Mouse (Mus musculus) frontal cortex, postnatal 10 days (tissue): ENCODE data around the gene Spdef.

Source experiments
- DNase-seq, 2 experiments: peaks; one replicate each; pipeline ENCODE4 v3.0.0; 2022; ENCODE audit warnings: low spot score in 2 of 2, mixed read lengths in 1 of 2

Spdef gene

GRCm38 (mm10) chr17:27678924-27679813 lies 49.6 kb downstream of the Spdef start:
- DNase-seq, result peak in 1 of 2 experiments; percentile 47

- DNase-seq, result no peak
These were observed 51.0 kb downstream of the Spdef start for GRCm38 (mm10) chr17:27677756-27678155.

GRCm38 (mm10) chr17:27676270-27676669 lies 52.5 kb downstream of the Spdef start:
- DNase-seq, result no peak

- DNase-seq, result no peak
These were observed 53.3 kb downstream of the Spdef start for GRCm38 (mm10) chr17:27675453-27675852.

- DNase-seq, result no peak
These were observed 54.8 kb downstream of the Spdef start for GRCm38 (mm10) chr17:27673945-27674344.

GRCm38 (mm10) chr17:27671720-27672119 lies 57.0 kb downstream of the Spdef start:
- no peak for DNase-seq
